Comparison of ENCODE assay signal across 8 mouse cellular contexts in genomic region chr2:166956805-166957204, GRCm38 (mm10). TPM values are rescaled to one million over a fixed set of nuclear protein-coding genes. Genes with fewer than 3 reads are reported as not detected.
DNase-seq lines count a peak whose midpoint lies in the region; ATAC-seq and TF ChIP-seq lines count a peak whose summit lies in the region.

No protein-coding gene starts in this region.

- no peak overlapping the region for H3K27ac ChIP-seq in heart, adult 2 months
- no peak overlapping the region for H3K27ac ChIP-seq in heart, embryonic 12.5 days (ENCODE audit: poor library complexity, severe bottlenecking)

- TF ChIP-seq CTCF in heart, adult 2 months (IDR thresholded peaks at IDR 0.05) = peak; percentile 76
- TF ChIP-seq CTCF in E14TG2a.4 (conservative IDR thresholded peaks at IDR 0.05; ENCODE audit: low read length) = peak; percentile 64

- TF ChIP-seq POLR2A in heart, adult 2 months (IDR thresholded peaks at IDR 0.05; ENCODE audit: insufficient read depth, low read depth, low read length) = no peak

- peak in 1 of 2 experiments; percentile 28 for DNase-seq in heart, adult 2 months
- peak; percentile 60 for DNase-seq in cerebellum, adult 11-12 months
- peak; percentile 33 to 57 for DNase-seq in layer of hippocampus, postnatal 25 days (ENCODE audit: extremely low spot score in 1 of 2, low spot score in 1 of 2)
- DNase-seq in naive thymus-derived CD4-positive, alpha-beta T cell, adult 2 months (ENCODE audit: low read depth) = peak; percentile 83
- peak; percentile 30 for DNase-seq in yolk sac, embryonic 10.5 days (ENCODE audit: low spot score)

- no peak overlapping the region for H3K9ac ChIP-seq in heart, adult 2 months (ENCODE audit: low read depth, low read length)
- H3K9ac ChIP-seq in heart, embryonic 12.5 days = no peak overlapping the region

- no peaks in the 10 kb centered on the region for H3K79me2 ChIP-seq in heart, adult 2 months (replicated peaks; ENCODE audit: control insufficient read depth, insufficient read depth, low read length)

- 56% methylated on average over 7 of the region's 7 CpGs for whole genome bisulfite sequencing in heart, adult 2 months
- WGBS in heart, embryonic 12.5 days = 51% methylated on average over 7 of the region's 7 CpGs

- H3K27me3 ChIP-seq in heart, adult 2 months (ENCODE audit: control insufficient read depth, insufficient read depth, low read length) = no peaks in the 10 kb centered on the region
- no peaks in the 10 kb centered on the region for H3K27me3 ChIP-seq in heart, embryonic 12.5 days (replicated peaks)
- no peaks in the 10 kb centered on the region for H3K27me3 ChIP-seq in E14TG2a.4 (ENCODE audit: insufficient read depth, low read length)

- no peak overlapping the region for H3K4me2 ChIP-seq in heart, embryonic 12.5 days

- no peaks in the 10 kb centered on the region for H3K9me3 ChIP-seq in heart, embryonic 12.5 days (replicated peaks)
- H3K9me3 ChIP-seq in E14TG2a.4 (ENCODE audit: low read length) = no peaks in the 10 kb centered on the region

- no peak for ATAC-seq in heart, embryonic 12.5 days (ENCODE audit: insufficient number of reproducible peaks, low FRiP score)
- peak; percentile 51 for ATAC-seq in granulocyte monocyte progenitor cell, adult 5-6 weeks (replicated peaks; ENCODE audit: poor library complexity, severe bottlenecking)

- peaks cover 6% of the 10 kb centered on the region for H3K4me1 ChIP-seq in heart, adult 2 months (ENCODE audit: control insufficient read depth, insufficient read depth, low read length)
- H3K4me1 ChIP-seq in heart, embryonic 12.5 days (replicated peaks) = peaks cover 2% of the 10 kb centered on the region
- H3K4me1 ChIP-seq in E14TG2a.4 (replicated peaks; ENCODE audit: low read depth, low read length) = peaks cover 25% of the 10 kb centered on the region

- H3K36me3 ChIP-seq in heart, adult 2 months (ENCODE audit: control insufficient read depth, insufficient read depth, low read length) = no peaks in the 10 kb centered on the region
- peaks cover 80% of the 10 kb centered on the region for H3K36me3 ChIP-seq in heart, embryonic 12.5 days
- peaks cover 70% of the 10 kb centered on the region for H3K36me3 ChIP-seq in E14TG2a.4 (ENCODE audit: insufficient read depth, low read length)

- no peak overlapping the region for H3K4me3 ChIP-seq in heart, adult 2 months
- no peak overlapping the region for H3K4me3 ChIP-seq in heart, embryonic 12.5 days
- no peak overlapping the region for H3K4me3 ChIP-seq in E14TG2a.4 (replicated peaks; ENCODE audit: low read length)

- intact Hi-C loops in heart, adult 2 months (cut with DNase I) = loop anchor here (1.0 kb wide), 1 partner anchor 47 kb away; no protein-coding TSS in a partner anchor

- no peak for TF ChIP-seq EP300 in heart, adult 2 months (IDR thresholded peaks at IDR 0.05; ENCODE audit: insufficient read depth, low read depth, low read length)

RNA-seq across cellular contexts. Expression of gene Stau1, which starts 39.3 kb away (rescaled TPM):
- 10 to 100 TPM; 40.2 to 44.9 TPM for total RNA-seq in heart, adult 2 months (2021)
- polyA plus RNA-seq in heart, adult 2 months (2012; rRNA removed) = 27.7 and 34.5 TPM in 2 replicates
- 69.6 and 71.8 TPM in 2 replicates for polyA plus RNA-seq in heart, embryonic 12.5 days (2016; fragmentation: Nextera tagmentation; extraction: Ambion mirVana)
- total RNA-seq in granulocyte monocyte progenitor cell, adult 5-6 weeks (2014; fragmentation: Nextera tagmentation) = 46.7 and 50.7 TPM in 2 replicates
- 25.4 and 34.3 TPM in 2 replicates for total RNA-seq in granulocyte monocyte progenitor cell, adult 5-6 weeks (2017)
- total RNA-seq in layer of hippocampus, postnatal 25 days (2021) = 10 to 100 TPM; 57.8 to 65.3 TPM

RNA-seq across cellular contexts. Expression of gene Cse1l, which starts 51.0 kb away (rescaled TPM):
- total RNA-seq in heart, adult 2 months (2021) = 10 to 100 TPM; 37.5 to 41.2 TPM
- 15.8 and 33.3 TPM in 2 replicates for polyA plus RNA-seq in heart, adult 2 months (2012; rRNA removed)
- 123 and 131 TPM in 2 replicates for polyA plus RNA-seq in heart, embryonic 12.5 days (2016; fragmentation: Nextera tagmentation; extraction: Ambion mirVana)
- total RNA-seq in granulocyte monocyte progenitor cell, adult 5-6 weeks (2014; fragmentation: Nextera tagmentation) = 107 and 128 TPM in 2 replicates
- total RNA-seq in granulocyte monocyte progenitor cell, adult 5-6 weeks (2017) = 156 and 159 TPM in 2 replicates
- total RNA-seq in layer of hippocampus, postnatal 25 days (2021) = 10 to 100 TPM; 51.6 to 52.6 TPM

RNA-seq across cellular contexts. Expression of gene Ddx27, which starts 58.2 kb away (rescaled TPM):
- total RNA-seq in heart, adult 2 months (2021) = 10 to 100 TPM; 10.9 to 11.3 TPM
- polyA plus RNA-seq in heart, adult 2 months (2012; rRNA removed) = 6.9 and 7.7 TPM in 2 replicates
- polyA plus RNA-seq in heart, embryonic 12.5 days (2016; fragmentation: Nextera tagmentation; extraction: Ambion mirVana) = 33.7 and 35.8 TPM in 2 replicates
- 61.9 and 68.6 TPM in 2 replicates for total RNA-seq in granulocyte monocyte progenitor cell, adult 5-6 weeks (2014; fragmentation: Nextera tagmentation)
- total RNA-seq in granulocyte monocyte progenitor cell, adult 5-6 weeks (2017) = 97.9 and 106 TPM in 2 replicates
- total RNA-seq in layer of hippocampus, postnatal 25 days (2021) = 10 to 100 TPM; 26.8 to 32.6 TPM
